Mouse (Mus musculus): Measurements from ENCODE around the gene Rhoa. TPM values are rescaled to one million over a fixed set of nuclear protein-coding genes. Genes with fewer than 3 reads are reported as not detected.

The Rhoa gene
- 419 TPM for polyA plus RNA-seq (2014; fragmentation: Illumina TruSeq; extraction: RNeasy Lipid Tissue Mini Kit (QIAGEN cat#74804); ENCODE audit: low replicate concordance)

DNA sequence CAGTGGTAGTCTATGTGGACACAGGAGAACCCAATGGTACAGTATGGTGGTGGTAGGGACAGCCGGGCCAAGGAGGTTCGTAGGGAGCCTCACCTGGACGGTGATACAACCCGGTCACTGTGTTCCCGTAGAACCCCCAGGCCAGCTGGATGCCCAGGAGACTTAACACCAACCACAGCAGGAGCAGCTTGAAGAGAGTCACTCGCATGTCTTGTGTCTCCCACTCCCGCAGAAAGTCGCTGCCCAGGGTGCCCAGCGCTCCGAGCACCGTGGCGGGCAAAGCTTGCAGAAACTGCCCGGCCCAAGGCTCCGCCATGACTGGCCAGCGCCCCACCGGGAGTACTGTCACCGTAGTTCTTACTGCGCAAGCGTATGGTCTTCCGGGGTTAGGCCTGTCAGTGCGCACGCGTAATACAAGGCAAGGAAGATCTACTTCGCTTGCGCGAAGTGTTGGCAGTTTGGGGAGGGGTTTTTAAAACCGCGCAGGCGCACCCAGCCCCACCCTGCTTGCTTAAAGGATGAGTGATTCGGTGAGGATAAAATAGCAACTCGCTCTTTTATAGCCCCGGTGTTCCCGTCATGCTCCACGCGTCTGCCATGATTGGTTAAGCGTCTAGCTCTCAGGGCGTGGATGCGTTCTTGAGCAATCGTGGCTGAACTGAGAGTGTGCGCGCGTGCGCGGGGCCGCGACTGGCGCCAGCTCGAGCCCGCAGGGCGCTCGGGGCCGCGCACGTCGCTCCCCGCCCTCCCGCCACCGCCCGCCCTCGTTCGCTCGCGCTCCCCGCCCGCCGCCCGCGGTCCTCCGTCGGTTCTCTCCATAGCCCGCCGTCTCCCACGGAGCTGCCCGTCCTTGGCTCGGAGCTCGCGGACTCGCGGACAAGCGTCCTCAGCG is at the start of gene Rhoa, which contains the start of gene Tcta:
Gene Rhoa (plus strand): TSS at position 501 of the 892 bp plus-strand sequence.
Gene Tcta (minus strand): TSS at position 532 of the 892 bp plus-strand sequence.

DNA sequence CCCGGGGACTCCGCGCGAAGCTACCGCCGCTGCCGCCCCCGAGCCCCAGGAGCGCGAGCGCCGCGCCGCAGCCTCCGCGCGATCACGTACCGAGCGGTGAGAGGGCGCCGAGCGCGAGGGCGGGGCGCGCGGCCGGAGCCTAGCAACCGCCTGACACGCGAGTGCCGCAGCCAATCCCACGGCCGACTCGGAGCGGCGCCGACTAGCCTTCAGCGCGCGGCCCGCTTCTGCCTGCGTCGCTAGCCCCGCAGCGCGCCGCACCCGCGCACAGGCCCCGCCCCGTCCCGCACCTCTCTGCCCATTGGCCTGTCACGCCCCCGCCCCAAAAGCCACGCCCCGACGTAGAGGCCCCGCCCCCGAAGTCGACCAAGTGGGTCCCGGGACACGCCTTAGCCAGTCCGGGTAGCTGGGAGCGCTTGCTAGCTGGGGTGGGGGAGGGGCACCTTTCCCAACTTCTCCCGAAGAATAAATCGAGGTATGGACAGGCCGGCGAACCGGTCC is 42.2 kb upstream of the Rhoa start, which contains the start of gene Dag1:
Gene Dag1 (minus strand): TSS at position 269 of the 501 bp plus-strand sequence.

DNA sequence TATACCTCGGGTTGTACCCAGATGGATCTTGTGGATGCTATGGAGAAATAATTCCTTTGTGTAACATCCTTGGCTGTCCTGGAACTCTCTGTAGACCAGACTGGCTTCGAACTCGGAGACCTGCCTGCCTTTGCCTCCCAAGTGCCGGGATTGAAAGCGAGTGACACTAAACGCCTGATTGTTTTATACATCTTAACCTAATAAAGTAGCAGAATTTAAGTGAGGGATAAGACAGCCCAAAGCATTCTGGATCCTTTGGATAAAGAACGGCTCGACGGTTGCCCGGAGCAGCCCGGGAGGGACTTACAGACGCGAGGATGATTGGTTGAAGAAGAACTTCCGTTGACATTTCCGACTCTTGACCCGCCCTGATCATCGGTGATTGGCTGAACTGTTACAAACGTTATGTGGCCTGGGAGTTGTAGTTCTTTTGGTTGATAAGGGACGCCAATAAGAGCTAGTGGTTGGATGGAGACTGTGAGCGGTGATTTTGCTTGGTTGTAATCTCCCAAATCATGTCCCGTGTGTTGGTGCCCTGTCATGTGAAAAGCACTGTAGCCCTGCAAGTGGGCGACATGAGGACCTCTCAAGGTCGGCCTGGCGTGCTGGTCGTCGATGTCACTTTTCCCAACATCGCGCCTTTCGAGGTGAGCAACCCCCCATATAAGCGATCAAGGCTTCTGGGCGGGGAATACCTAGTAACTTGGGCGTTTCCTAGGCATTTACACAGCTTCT is 15.7 kb upstream of the Rhoa start, which contains the start of gene Nicn1:
Gene Nicn1 (plus strand): TSS at position 414 of the 735 bp plus-strand sequence.

DNA sequence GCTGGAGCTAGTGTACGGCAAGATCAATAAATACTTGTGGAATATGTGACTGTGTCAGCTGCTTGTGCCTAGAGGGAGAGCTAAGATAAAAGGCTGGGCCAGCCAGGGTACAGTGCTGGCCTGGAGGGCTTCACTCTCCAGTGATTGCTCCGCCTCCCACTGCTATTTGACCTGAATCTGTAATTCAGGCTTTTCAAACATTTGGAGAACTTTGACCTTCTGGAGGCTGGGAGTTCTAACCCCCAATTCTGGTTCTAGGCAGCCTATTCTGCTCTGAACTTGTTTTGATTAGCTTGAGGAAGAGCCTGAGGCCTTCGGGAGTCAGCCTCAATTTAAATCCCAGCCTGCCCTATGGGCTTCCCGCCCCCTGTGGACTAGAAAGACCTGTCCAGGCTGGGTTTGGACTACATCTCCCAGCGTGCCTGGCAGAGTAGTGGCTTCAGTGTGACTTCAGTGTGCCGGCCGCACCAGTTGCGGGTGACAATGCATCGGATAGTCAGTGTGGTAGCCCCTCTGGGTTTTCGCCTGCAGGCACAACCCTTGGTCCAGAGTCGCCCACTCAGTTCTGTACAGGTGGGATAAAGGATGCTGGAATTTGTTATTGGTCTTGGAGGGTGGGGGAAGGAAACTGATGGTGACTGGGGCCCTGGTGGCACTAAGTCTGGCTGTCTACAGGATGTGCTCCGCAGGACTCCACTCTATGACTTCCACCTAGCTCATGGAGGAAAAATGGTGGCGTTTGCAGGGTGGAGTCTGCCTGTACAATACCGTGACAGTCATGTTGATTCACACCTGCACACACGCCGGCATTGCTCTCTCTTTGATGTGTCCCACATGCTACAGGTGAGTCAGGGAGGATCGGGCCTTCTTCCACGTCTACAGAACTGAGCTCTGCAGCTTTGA is 9.2 kb upstream of the Rhoa start, which contains the start of gene Amt:
Gene Amt (plus strand): TSS at position 401 of the 903 bp plus-strand sequence.

DNA sequence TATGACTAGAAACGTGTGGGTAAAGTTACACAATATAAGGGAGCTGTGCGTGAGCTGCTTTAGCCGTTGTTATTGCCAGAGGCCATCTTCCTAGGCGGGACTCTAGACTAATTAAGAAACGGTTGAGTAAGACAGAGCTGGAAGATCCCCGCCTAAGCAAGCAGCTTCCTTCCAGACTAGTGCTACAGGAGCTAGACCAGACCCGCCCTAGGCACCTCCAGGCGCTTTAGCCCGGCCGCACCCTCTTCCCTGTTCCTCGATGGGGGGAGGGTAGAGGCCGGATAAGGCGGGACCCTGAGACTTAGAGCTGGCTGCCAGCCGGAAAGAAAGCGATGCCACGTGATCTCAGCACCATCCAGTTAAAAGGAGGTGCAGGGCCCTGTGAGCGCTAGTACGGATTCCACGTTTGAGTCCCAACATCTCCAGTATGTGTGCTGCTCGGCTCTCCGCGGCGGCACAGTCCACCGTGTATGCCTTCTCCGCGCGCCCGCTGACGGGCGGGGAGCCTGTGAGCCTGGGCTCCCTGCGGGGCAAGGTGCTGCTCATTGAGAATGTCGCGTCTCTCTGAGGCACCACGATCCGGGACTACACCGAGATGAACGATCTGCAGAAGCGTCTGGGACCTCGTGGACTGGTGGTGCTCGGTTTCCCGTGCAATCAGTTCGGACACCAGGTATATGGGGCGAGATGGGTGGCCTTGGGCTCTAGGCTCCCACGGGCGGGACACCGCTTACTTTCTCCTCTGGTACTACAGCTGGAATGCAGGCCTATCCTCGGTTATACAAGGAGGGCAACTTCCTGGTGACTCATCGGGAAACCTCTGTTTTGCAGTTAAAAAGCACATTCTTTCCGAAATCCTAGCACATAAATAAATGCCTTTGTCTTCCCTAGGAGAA is 33.2 kb downstream of the Rhoa start, which contains the start of gene Gpx1:
Gene Gpx1 (plus strand): TSS at position 18 of the 896 bp plus-strand sequence.

DNA sequence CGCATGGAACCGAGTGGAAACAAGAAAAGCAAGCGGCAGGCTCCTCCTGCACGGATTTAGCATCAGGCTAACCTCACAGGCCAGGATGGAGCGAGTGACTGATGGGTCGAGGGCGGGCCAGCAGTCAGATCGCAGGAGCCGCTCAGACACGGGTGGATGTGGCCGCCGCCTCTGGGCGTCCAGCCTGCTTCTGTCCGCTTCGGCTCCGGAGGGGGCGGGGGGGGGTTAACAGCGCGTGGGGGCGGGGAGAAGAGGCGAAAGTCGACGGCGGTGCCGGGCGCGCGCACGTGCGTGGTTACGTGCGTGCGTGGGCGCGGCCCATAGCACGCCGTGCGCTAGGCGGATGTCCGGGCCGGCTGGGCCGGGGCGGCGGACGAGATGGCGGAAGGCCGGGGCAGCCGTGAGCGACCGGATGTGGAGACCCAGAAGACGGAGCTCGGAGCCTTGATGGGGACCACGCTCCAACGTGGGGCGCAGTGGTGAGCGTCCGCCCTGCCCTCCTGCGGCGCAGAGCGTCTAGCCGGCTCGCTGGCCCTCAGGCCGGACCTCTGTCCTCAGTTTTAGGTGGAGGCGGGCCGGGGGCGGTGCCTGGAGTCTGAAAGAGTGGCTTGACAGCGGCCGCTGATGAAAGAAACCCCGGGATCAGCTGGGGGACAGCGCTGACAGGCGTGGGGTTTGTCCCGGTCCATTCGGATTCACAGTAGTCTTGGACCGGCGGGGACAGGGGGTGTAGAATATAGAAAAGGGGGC is 41.8 kb downstream of the Rhoa start, which contains the start of gene Usp4:
Gene Usp4 (plus strand): TSS at position 314 of the 750 bp plus-strand sequence.

Other genes with a start within 250 kb of the Rhoa start
- gene Mst1, start 225.7 kb upstream of the Rhoa start, polyA plus RNA-seq (2014; fragmentation: Illumina TruSeq; extraction: RNeasy Lipid Tissue Mini Kit (QIAGEN cat#74804); ENCODE audit: low replicate concordance) = not detected
- gene Rnf123, start 222.8 kb upstream of the Rhoa start, polyA plus RNA-seq (2014; fragmentation: Illumina TruSeq; extraction: RNeasy Lipid Tissue Mini Kit (QIAGEN cat#74804); ENCODE audit: low replicate concordance) = 1.1 TPM
- gene Apeh, start 211.5 kb upstream of the Rhoa start, polyA plus RNA-seq (2014; fragmentation: Illumina TruSeq; extraction: RNeasy Lipid Tissue Mini Kit (QIAGEN cat#74804); ENCODE audit: low replicate concordance) = 22.8 TPM
- gene Bsn, start 115.7 kb upstream of the Rhoa start, polyA plus RNA-seq (2014; fragmentation: Illumina TruSeq; extraction: RNeasy Lipid Tissue Mini Kit (QIAGEN cat#74804); ENCODE audit: low replicate concordance) = 0.19 TPM
- 31.6 TPM for gene Dag1, start 42.2 kb upstream of the Rhoa start, polyA plus RNA-seq (2014; fragmentation: Illumina TruSeq; extraction: RNeasy Lipid Tissue Mini Kit (QIAGEN cat#74804); ENCODE audit: low replicate concordance)
- gene Nicn1, start 15.7 kb upstream of the Rhoa start, polyA plus RNA-seq (2014; fragmentation: Illumina TruSeq; extraction: RNeasy Lipid Tissue Mini Kit (QIAGEN cat#74804); ENCODE audit: low replicate concordance) = 4.0 TPM
- gene Amt, start 9.3 kb upstream of the Rhoa start, polyA plus RNA-seq (2014; fragmentation: Illumina TruSeq; extraction: RNeasy Lipid Tissue Mini Kit (QIAGEN cat#74804); ENCODE audit: low replicate concordance) = 0.45 TPM
- 11.5 TPM for gene Tcta, start within 50 bp of the Rhoa start, polyA plus RNA-seq (2014; fragmentation: Illumina TruSeq; extraction: RNeasy Lipid Tissue Mini Kit (QIAGEN cat#74804); ENCODE audit: low replicate concordance)
- 13.5 TPM for gene Gpx1, start 32.8 kb downstream of the Rhoa start, polyA plus RNA-seq (2014; fragmentation: Illumina TruSeq; extraction: RNeasy Lipid Tissue Mini Kit (QIAGEN cat#74804); ENCODE audit: low replicate concordance)
- 45.5 TPM for gene Usp4, start 41.7 kb downstream of the Rhoa start, polyA plus RNA-seq (2014; fragmentation: Illumina TruSeq; extraction: RNeasy Lipid Tissue Mini Kit (QIAGEN cat#74804); ENCODE audit: low replicate concordance)
- gene 1700102P08Rik, start 86.7 kb downstream of the Rhoa start, polyA plus RNA-seq (2014; fragmentation: Illumina TruSeq; extraction: RNeasy Lipid Tissue Mini Kit (QIAGEN cat#74804); ENCODE audit: low replicate concordance) = 1.4 TPM
- gene Ccdc36, start 122.4 kb downstream of the Rhoa start, polyA plus RNA-seq (2014; fragmentation: Illumina TruSeq; extraction: RNeasy Lipid Tissue Mini Kit (QIAGEN cat#74804); ENCODE audit: low replicate concordance) = not detected
- gene BC048562, start 130.4 kb downstream of the Rhoa start, polyA plus RNA-seq (2014; fragmentation: Illumina TruSeq; extraction: RNeasy Lipid Tissue Mini Kit (QIAGEN cat#74804); ENCODE audit: low replicate concordance) = not detected
- 2.2 TPM for gene Ccdc71, start 154.4 kb downstream of the Rhoa start, polyA plus RNA-seq (2014; fragmentation: Illumina TruSeq; extraction: RNeasy Lipid Tissue Mini Kit (QIAGEN cat#74804); ENCODE audit: low replicate concordance)
- gene Klhdc8b, start 155.5 kb downstream of the Rhoa start, polyA plus RNA-seq (2014; fragmentation: Illumina TruSeq; extraction: RNeasy Lipid Tissue Mini Kit (QIAGEN cat#74804); ENCODE audit: low replicate concordance) = not detected
- gene Lamb2, start 173.6 kb downstream of the Rhoa start, polyA plus RNA-seq (2014; fragmentation: Illumina TruSeq; extraction: RNeasy Lipid Tissue Mini Kit (QIAGEN cat#74804); ENCODE audit: low replicate concordance) = 0.67 TPM
- gene Usp19, start 184.5 kb downstream of the Rhoa start, polyA plus RNA-seq (2014; fragmentation: Illumina TruSeq; extraction: RNeasy Lipid Tissue Mini Kit (QIAGEN cat#74804); ENCODE audit: low replicate concordance) = 4.3 TPM
- gene Qars, start 201.6 kb downstream of the Rhoa start, polyA plus RNA-seq (2014; fragmentation: Illumina TruSeq; extraction: RNeasy Lipid Tissue Mini Kit (QIAGEN cat#74804); ENCODE audit: low replicate concordance) = 84.5 TPM
- 34.9 TPM for gene Qrich1, start 210.7 kb downstream of the Rhoa start, polyA plus RNA-seq (2014; fragmentation: Illumina TruSeq; extraction: RNeasy Lipid Tissue Mini Kit (QIAGEN cat#74804); ENCODE audit: low replicate concordance)

Measured in small intestine, adult 10 weeks (tissue).